Mouse (Mus musculus) liver, embryonic 14.5 days (tissue): ENCODE measurements around the gene Fam131b. TPM values are rescaled to one million over a fixed set of nuclear protein-coding genes. Genes with fewer than 3 reads are reported as not detected.
A peak's percentile ranks its signal among the peaks of the same experiment; 100 is the strongest.

Experiments
- ATAC-seq: fragments of 200-750 bp; cut with Nextera tagmentation; 2 replicates; pipeline ENCODE4 v1.8.0; 2017; ENCODE audit warnings: moderate number of reproducible peaks, mild to moderate bottlenecking, moderate library complexity; ENCODE audit not compliant: insufficient read depth
- DNase-seq, 3 experiments: peaks; one replicate each; pipeline ENCODE4 v3.0.0-alpha.2; 2012 to 2013; ENCODE audit warnings: low read depth in 3 of 3, low spot score in 3 of 3
- H3K27ac ChIP-seq: fragments of 300-500 bp; sonication (generic); 2 replicates; pipeline ENCODE4 v1.5.1; 2014; ENCODE audit warnings: moderate library complexity, mild to moderate bottlenecking, control low read depth, inconsistent platforms
- H3K27me3 ChIP-seq: fragments of 300-500 bp; sonication (generic); 2 replicates; pipeline ENCODE4 v1.6.1; 2014; ENCODE audit warnings: mild to moderate bottlenecking, low read length, moderate library complexity; ENCODE audit not compliant: control insufficient read depth, insufficient read depth
- H3K36me3 ChIP-seq: fragments of 300-500 bp; sonication (generic); replicated peaks from 2 replicates; pipeline ENCODE4 v1.6.1; 2014; ENCODE audit warnings: low read depth; ENCODE audit not compliant: control insufficient read depth, insufficient read depth
- H3K4me1 ChIP-seq, 2 experiments: fragments of 200-500 bp in 1 of 2; fragments of 300-500 bp in 1 of 2; sonication (generic) in 1 of 2; replicated peaks; 2 replicates each; pipeline ENCODE4 v1.6.1; 2012 to 2014; ENCODE audit warnings: antibody characterized with exemption in 1 of 2, inconsistent platforms in 1 of 2, low read length in 1 of 2; ENCODE audit not compliant: control insufficient read depth in 2 of 2, insufficient read depth in 2 of 2
- H3K4me2 ChIP-seq: fragments of 300-500 bp; sonication (generic); 2 replicates; pipeline ENCODE4 v1.6.1; 2014; ENCODE audit warnings: low read depth, mild to moderate bottlenecking, control low read depth, moderate library complexity
- H3K4me3 ChIP-seq, 2 experiments: fragments of 200-500 bp in 1 of 2; fragments of 300-500 bp in 1 of 2; sonication (generic) in 1 of 2; 2 replicates each; pipeline ENCODE4 v1.5.1; 2012 to 2014; ENCODE audit warnings: low read depth in 2 of 2, low read length in 2 of 2, mild to moderate bottlenecking in 2 of 2, control low read depth in 1 of 2, inconsistent platforms in 1 of 2, moderate library complexity in 1 of 2; ENCODE audit not compliant: insufficient read depth in 1 of 2
- H3K9ac ChIP-seq: fragments of 300-500 bp; sonication (generic); replicated peaks from 2 replicates; pipeline ENCODE4 v1.6.1; 2014; ENCODE audit warnings: mild to moderate bottlenecking, control low read depth, moderate library complexity
- H3K9me3 ChIP-seq: fragments of 300-500 bp; sonication (generic); 2 replicates; pipeline ENCODE4 v1.6.1; 2016; ENCODE audit warnings: low read length, mixed read lengths; ENCODE audit not compliant: control insufficient read depth
- CTCF ChIP-seq: IDR thresholded peaks from 2 replicates; pipeline ENCODE4 v1.5.1; 2016; ENCODE audit warnings: antibody characterized with exemption, low read depth, control low read depth
- EP300 ChIP-seq: IDR thresholded peaks from 2 replicates; pipeline ENCODE4 v1.6.1; 2016; ENCODE audit warnings: antibody characterized with exemption, low read depth
- WGBS: fragments of 180-500 bp; shearing (Covaris S2); extraction: QIAGEN DNeasy Blood & Tissue Kit; methylation state at CpG from one replicate; pipeline ENCODE4 v1.1.7; 2014; ENCODE audit not compliant: insufficient replicate concordance; 5-methylcytosine and 5-hydroxymethylcytosine counted together
- polyA plus RNA-seq, 2 experiments: library from polyadenylated mRNA; depleted of rRNA in 1 of 2; stranded (reverse) in 1 of 2; unstranded in 1 of 2; fragments of >200 nt; fragmentation: Nextera tagmentation in 1 of 2; extraction: Ambion mirVana in 1 of 2; gene quantifications; 2 replicates each; pipeline versions ENCODE4 v1.2.1 to v1.2.3; 2012 to 2014

Gene Fam131b
- polyA plus RNA-seq, 2 experiments = 0.08 TPM; not detected in 1

DNA sequence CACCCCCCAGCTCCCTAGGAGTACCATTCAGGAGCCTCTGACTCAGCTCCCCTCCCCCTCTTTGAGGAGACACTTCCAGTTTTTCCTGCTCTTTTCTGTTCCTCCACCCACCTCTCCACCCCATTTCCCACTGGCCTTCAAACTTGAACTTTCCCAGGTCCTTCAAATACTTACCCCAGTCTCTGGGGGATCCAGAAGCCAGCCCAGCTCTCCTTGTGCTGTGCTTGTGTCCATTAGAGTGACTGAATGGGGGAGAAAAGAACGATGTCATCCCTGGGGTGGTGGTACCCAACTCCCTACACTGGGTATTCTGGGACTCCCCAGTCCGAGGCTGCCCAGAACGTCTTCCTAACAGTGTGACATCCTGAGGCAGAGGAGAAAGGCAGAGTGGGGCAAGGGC is 47.6 kb upstream of the Fam131b start:
- ATAC-seq = no peak
- Histone ChIP-seq H3K27me3 (no peaks in the 10 kb centered on the region), H3K4me3 (no peak overlapping the region), H3K27ac (no peak overlapping the region), H3K9me3 (no peaks in the 10 kb centered on the region), H3K9ac (no peak overlapping the region), H3K36me3 (no peaks in the 10 kb centered on the region), H3K4me2 (peak overlapping the region; percentile 61), H3K4me1 (peaks cover 0 to 2% of the 10 kb centered on the region in 2 experiments; a peak in 2 of 4 replicates)
- DNase-seq = no peak
- TF ChIP-seq EP300 (no peak), CTCF (no peak)
- 26% methylated on average over 3 of the region's 3 CpGs for WGBS

DNA sequence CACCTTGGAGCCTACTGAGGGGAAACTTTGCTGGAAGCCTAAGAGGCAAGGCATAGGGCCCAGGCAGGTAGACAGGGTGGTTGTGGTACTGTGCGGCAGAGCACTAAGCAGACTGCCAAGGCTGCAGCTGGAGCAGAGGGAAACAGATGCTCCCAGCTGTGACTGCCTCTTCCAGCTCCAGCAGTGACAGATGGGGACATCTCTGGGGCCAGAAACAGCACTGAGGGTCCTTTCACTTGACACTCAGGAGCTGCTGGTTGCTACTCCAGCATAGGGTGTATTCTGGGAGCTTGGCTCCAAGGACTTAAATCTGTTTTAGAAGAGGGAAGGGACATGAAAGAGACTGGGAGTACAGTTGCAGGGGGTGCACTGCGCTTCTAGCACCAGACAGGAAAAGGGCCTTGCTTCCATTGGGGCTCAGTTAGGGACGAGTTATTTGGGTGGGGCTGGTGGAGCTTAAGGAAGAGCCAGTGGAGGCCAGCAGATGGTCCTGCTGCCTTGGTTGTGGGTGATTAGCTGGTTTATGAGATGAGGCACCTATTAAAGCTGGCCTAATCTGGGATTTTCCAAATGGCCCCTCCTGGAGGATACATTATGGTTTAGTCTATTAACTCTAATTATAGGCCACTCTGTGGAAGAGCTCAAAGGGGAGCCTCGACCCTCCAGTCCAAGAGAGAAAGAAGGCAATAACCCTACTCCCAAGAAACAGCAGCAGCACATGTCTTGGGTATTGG is 46.4 kb upstream of the Fam131b start:
- ATAC-seq (no peak), DNase-seq (no peak)
- Histone ChIP-seq H3K4me1 (peaks cover 0 to 2% of the 10 kb centered on the region in 2 experiments; a peak in 1 of 4 replicates), H3K27me3 (no peaks in the 10 kb centered on the region), H3K27ac (no peak overlapping the region), H3K9me3 (no peaks in the 10 kb centered on the region), H3K36me3 (no peaks in the 10 kb centered on the region), H3K4me2 (no peak overlapping the region), H3K4me3 (no peak overlapping the region), H3K9ac (no peak overlapping the region)
- 50% methylated on average over 4 of the region's 4 CpGs for WGBS
- TF ChIP-seq CTCF (no peak), EP300 (no peak)

DNA sequence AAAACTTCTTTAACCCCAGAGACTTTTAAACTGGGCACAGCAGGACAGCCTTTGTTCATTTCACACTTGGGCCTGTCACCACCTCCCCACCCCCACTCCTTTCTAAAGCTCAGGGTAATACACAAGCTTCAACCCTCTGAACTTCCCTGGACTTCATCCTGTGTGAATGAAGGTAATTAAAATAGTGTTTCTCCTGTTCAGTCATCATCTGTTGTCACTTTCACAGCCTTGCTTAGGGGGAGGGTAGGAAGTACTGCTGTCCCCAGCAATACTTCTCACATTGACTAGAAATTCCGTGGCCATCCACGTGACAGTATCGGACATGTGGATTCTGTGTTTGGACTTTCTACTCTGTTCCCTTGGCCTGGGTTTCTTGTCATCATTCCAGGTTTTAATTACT is 45.4 kb upstream of the Fam131b start:
- H3K4me1 ChIP-seq = peaks cover 0 to 2% of the 10 kb centered on the region in 2 experiments; a peak in 1 of 4 replicates
- H3K9me3 ChIP-seq = no peaks in the 10 kb centered on the region
- DNase-seq (no peak), ATAC-seq (no peak)
- H3K27ac ChIP-seq = no peak overlapping the region
- 51% methylated on average over 3 of the region's 3 CpGs for WGBS
- no peaks in the 10 kb centered on the region for H3K36me3 ChIP-seq
- no peak overlapping the region for H3K4me3 ChIP-seq
- H3K27me3 ChIP-seq = no peaks in the 10 kb centered on the region
- TF ChIP-seq CTCF (no peak), EP300 (no peak)
- H3K4me2 ChIP-seq = no peak overlapping the region
- H3K9ac ChIP-seq = no peak overlapping the region

GRCm38 (mm10) chr6:42365215-42365614 is 40.8 kb upstream of the Fam131b start:
- Histone ChIP-seq H3K27ac (no peak overlapping the region), H3K4me2 (no peak overlapping the region), H3K9me3 (no peaks in the 10 kb centered on the region), H3K4me3 (no peak overlapping the region), H3K4me1 (peaks cover 0 to 6% of the 10 kb centered on the region in 2 experiments; a peak in 2 of 4 replicates), H3K27me3 (no peaks in the 10 kb centered on the region), H3K36me3 (no peaks in the 10 kb centered on the region), H3K9ac (no peak overlapping the region)
- ATAC-seq (no peak), DNase-seq (no peak)
- no peak for TF ChIP-seq CTCF
- no peak for TF ChIP-seq EP300
- WGBS = 65% methylated on average over 6 of the region's 6 CpGs

DNA sequence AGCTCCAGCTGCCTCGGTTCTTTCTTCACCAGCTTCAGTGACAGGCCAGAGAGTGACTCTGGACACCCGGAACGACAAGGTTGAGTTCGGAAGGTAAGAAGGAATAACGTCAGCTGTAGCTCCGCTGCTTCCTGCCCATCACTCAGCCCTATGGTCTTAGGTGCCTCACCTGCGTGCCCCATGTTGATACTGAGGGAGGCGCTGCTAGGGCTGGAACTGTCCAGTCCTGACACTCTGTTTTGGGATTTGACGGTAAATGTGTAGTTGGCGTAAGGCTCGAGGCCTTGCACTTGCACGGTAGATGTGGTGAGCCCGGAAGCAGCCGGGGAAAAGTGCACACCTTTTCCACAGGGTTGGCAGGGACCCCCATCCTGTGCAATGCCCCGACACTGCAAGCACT is 40.2 kb upstream of the Fam131b start:
- TF ChIP-seq EP300 (no peak), CTCF (no peak)
- 79% methylated on average over 15 of the region's 15 CpGs for WGBS
- no peak overlapping the region for H3K9ac ChIP-seq
- ATAC-seq (no peak), DNase-seq (no peak)
- no peaks in the 10 kb centered on the region for H3K9me3 ChIP-seq
- no peaks in the 10 kb centered on the region for H3K36me3 ChIP-seq
- no peak overlapping the region for H3K4me2 ChIP-seq
- no peak overlapping the region for H3K27ac ChIP-seq
- no peak overlapping the region for H3K4me3 ChIP-seq
- H3K4me1 ChIP-seq = peaks cover 0 to 6% of the 10 kb centered on the region in 2 experiments; a peak in 2 of 4 replicates
- H3K27me3 ChIP-seq = no peaks in the 10 kb centered on the region
